Mouse (Mus musculus): ENCODE data around the gene Slc17a4. TPM values are rescaled to one million over a fixed set of nuclear protein-coding genes. Genes with fewer than 3 reads are reported as not detected.

Slc17a4 gene
- total RNA-seq, 1 experiment from 2014 or later: not detected

DNA sequence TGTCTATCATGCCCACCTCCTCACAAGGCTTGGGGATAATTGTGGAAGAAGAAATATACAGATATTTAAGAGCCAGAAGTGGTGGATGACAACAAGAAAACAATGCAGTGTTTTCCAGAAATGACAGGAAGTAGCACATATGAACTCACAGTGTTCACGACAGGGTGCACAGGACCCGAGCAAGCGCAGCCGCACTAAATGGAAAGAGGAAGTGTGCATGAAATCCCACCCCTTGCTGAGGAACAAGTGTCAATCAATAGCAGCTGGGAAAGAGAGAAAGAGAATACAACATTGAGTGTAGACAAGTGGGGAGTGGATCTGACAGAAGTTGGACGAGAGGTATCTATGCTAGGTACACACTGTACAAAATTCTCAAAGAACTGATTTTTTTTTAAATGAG lies 3.5 kb downstream of the Slc17a4 start:
- peak; percentile 42 to 61; a peak in 2 of 4 replicates for ATAC-seq (replicated peaks in 1 of 2; ENCODE audit: insufficient read depth in 1 of 2, low FRiP score in 2 of 2, low TSS enrichment in 1 of 2, low read depth in 1 of 2, poor library complexity in 2 of 2, severe bottlenecking in 2 of 2)

DNA sequence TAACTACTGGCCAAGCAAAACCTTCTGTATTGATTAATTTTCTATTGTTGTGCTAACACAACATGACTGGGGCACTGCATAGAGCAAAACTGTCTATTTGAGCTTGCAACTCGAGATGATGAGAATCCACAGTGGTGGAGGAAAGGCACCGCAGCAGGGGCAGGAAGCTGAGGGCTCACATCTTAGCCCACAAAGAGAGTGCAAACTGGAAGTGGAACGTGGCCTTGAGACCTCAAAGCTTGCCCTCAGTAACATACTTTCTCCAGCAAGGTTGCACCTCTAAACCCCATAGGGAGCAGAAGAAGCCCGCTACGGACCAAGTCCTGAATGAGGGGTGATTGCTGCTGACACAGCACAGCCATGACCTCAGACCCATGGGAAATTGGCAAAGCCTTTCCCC lies 4.7 kb downstream of the Slc17a4 start:
- ATAC-seq (replicated peaks in 1 of 2; ENCODE audit: insufficient read depth in 1 of 2, low FRiP score in 2 of 2, low TSS enrichment in 1 of 2, low read depth in 1 of 2, poor library complexity in 2 of 2, severe bottlenecking in 2 of 2): peak; percentile 27 to 28; a peak in 2 of 4 replicates

DNA sequence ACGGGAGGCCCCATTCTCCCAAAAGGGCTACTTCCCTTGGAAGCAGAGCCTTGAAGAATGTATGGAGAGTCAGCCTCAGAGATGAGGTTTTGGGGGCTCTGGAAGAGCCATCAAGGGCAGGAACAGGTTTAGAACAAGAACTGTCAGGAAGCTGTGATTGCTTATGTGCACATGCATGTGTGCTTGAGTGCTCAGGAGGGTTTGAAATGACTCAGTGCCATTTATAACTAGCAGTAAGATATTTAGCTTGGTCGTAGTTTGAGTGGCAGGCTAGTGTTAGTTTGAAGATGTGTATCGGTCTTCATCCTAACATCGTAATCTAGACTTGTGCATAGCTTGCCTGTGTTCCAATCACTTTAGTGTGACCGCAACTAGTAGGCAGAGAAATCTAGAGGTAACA lies 7.9 kb downstream of the Slc17a4 start:
- ATAC-seq (replicated peaks in 1 of 2; ENCODE audit: insufficient read depth in 1 of 2, low FRiP score in 2 of 2, low TSS enrichment in 1 of 2, low read depth in 1 of 2, poor library complexity in 2 of 2, severe bottlenecking in 2 of 2): no peak

DNA sequence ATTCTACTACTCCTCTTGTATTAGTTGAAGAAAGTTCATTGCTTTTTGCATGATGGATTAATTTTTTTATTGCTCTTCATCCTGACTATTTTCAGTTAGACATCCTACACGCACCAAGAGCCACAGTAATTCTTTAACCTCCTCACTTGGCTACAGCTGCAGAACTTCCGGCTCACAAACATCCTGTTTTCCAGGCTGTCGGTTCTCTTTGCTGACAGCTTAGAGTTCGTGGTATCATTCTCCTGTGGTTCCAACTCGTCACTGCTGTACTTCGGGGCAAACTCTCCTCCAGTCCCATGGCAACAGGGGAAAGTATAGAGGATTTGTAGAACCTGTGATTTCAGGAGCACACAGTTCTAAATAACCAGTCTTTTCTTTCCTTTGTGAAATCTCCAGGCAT lies 16.6 kb downstream of the Slc17a4 start:
- ATAC-seq (replicated peaks in 1 of 2; ENCODE audit: insufficient read depth in 1 of 2, low FRiP score in 2 of 2, low TSS enrichment in 1 of 2, low read depth in 1 of 2, poor library complexity in 2 of 2, severe bottlenecking in 2 of 2): peak; percentile 78 to 80

DNA sequence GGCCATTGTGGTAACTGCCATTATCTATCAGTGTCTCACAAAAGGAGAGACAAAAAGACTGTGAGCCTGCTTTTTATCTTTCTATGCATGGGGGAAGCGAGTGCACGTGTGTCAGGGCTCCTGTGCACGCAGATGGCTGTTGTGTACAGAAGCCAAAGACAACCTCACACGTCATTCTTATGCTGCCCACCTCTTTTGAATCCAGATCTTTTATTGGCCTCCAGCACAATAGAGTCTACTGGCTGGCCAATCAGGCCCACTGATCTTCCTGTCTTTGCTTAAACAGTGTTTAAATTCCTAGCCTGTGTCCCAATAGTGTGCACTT lies 21.6 kb downstream of the Slc17a4 start:
- no peak for ATAC-seq (replicated peaks in 1 of 2; ENCODE audit: insufficient read depth in 1 of 2, low FRiP score in 2 of 2, low TSS enrichment in 1 of 2, low read depth in 1 of 2, poor library complexity in 2 of 2, severe bottlenecking in 2 of 2)

DNA sequence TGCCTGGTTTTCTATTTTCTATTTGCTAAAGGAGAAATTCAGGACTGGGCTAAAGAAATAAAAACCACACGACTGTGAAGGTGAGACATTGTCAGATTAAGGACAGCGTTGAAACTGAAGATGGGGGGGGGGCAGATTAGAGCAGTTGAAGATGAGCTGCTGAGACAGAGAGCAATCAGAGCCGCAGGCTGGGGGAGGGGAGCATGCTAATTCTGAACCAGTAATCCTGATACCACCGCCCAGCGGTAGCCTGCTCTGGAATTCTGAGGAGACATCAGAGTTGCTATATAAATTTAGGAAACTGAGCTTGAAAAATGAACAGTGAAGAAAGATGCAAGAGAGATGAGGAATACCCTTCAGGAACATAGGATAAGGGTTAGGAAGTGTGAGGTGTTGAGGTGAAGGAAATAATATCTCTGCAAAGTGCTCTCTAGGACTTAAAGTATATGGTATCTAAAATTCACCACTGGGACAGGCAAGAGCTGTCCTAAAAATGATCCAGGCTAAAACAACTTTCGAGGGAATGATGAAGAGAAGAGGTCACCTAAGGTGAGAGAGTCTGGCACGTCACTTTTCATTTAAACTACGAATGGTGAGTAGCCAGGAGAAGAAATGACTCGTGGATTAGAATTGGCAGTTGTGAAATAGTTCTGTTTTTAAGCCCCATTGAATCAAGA lies 22.1 kb downstream of the Slc17a4 start:
- ATAC-seq (replicated peaks in 1 of 2; ENCODE audit: insufficient read depth in 1 of 2, low FRiP score in 2 of 2, low TSS enrichment in 1 of 2, low read depth in 1 of 2, poor library complexity in 2 of 2, severe bottlenecking in 2 of 2): no peak

DNA sequence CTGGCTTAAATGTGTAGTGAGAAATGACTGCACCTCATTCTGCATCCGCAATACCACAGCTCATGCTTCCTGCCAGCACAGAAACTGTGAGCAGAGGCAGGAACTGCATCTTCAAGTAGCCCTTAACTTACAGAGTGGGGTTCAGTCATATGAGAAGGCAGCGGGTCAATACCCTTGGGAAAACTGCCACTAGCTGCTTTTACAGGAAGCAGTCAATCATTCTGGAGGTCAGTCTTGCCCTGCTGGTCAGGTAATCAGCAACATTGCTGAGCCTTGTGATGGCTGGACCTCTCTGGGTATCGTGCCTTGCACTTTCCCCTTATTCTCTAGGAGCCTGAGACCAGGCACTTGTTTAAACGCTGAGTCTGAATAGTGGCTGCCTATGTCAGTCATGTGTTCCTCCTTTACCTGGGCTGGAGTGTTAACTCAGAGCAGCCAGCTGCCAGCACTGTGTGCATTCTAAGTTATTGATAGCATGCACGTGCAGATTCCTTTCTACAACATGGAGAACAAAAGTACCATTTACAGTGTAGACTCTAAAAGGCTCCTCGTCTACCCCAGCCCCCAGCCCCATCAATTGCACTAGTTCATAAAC lies 25.7 kb downstream of the Slc17a4 start:
- no peak for ATAC-seq (replicated peaks in 1 of 2; ENCODE audit: insufficient read depth in 1 of 2, low FRiP score in 2 of 2, low TSS enrichment in 1 of 2, low read depth in 1 of 2, poor library complexity in 2 of 2, severe bottlenecking in 2 of 2)

DNA sequence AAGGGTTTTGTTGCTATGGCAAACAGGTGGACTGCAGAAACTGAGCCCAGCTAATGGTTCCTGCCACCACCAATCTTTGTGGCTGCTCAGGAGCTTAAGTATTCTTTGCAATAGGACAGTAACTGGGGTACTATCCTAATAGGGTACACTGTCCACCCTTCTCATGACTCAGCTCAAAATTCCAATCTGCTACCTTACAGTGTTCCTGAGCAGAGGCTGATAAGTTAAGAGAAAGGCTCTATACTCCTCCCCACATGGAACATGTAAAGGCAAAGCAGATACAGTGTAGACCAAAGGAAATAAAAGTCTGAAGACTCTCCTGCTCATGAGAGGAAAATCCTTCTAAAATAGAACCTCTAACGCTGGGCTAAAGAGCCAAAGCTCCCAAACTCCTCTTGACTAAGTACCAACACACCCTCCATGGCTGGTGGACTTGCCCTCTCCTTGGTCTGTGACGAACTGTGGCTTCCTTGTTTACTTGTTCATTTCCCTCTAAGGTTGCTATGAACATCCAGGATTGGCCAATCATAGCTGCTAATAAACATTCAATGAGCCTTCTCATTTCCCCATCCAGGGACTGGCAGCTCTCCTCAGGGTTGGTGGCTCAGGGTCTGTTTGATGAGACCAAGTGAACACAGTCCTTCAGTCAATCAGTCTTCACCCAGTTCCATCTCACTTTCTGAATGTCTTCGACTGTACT lies 27.6 kb downstream of the Slc17a4 start:
- no peak for ATAC-seq (replicated peaks in 1 of 2; ENCODE audit: insufficient read depth in 1 of 2, low FRiP score in 2 of 2, low TSS enrichment in 1 of 2, low read depth in 1 of 2, poor library complexity in 2 of 2, severe bottlenecking in 2 of 2)

DNA sequence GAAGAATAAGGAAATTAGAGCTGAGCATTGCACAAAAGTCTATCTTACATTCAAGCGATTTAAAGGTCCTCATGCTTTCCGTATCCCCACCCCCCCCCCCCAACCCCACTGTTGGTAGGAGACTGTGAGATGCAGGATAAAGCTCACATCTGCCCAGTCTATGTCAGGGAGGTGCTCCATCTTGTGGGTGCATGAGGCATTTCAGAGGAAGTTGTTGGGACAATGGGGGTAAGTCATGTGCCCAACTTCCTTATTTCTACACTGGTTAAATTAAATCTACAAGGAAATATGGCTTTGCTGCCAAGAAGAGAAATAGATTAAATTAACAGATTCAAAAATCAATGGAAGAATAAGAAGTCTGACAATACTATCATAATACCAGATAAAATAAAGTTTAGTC lies 29.3 kb downstream of the Slc17a4 start:
- peak; percentile 85 to 95 for ATAC-seq (replicated peaks in 1 of 2; ENCODE audit: insufficient read depth in 1 of 2, low FRiP score in 2 of 2, low TSS enrichment in 1 of 2, low read depth in 1 of 2, poor library complexity in 2 of 2, severe bottlenecking in 2 of 2)

DNA sequence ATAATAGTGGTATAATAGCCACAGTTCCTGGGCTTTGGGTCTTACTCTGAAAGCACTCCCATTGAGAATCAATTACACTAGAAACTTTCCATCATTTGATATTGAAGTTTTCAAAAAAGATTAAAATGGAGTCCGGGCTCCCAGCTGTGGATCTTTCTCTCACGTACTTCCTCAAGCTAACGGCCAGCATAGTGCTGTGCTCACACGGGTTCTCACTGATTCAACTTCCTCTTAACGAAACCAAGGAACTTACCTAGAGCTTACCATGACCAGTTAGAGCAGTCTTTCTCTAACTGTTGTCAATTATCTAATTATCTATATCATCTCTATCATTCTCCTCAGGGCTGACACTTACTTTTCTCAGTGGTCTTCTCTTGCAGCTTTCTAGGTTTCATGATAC lies 35.2 kb downstream of the Slc17a4 start:
- ATAC-seq (replicated peaks in 1 of 2; ENCODE audit: insufficient read depth in 1 of 2, low FRiP score in 2 of 2, low TSS enrichment in 1 of 2, low read depth in 1 of 2, poor library complexity in 2 of 2, severe bottlenecking in 2 of 2): peak; percentile 58 to 65; a peak in 3 of 4 replicates

DNA sequence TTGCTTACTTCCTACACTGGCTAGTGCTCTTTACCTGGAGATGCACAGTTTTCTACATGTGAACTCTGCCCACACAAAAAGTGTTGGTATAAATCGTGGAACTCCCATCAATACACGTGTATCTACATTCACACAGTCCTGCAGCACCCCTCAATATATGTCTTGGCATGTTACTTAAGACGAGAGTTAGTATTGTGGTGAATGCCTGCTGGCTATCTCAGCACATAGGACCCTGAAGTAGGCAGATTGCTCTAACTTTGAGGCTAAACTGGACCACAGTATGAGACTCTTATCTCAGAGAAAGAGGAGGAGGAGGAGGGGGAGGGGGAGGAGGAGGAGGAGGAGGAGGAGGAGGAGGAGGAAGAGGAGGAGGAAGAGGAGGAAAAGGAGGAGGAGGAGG lies 35.7 kb downstream of the Slc17a4 start:
- no peak for ATAC-seq (replicated peaks in 1 of 2; ENCODE audit: insufficient read depth in 1 of 2, low FRiP score in 2 of 2, low TSS enrichment in 1 of 2, low read depth in 1 of 2, poor library complexity in 2 of 2, severe bottlenecking in 2 of 2)

DNA sequence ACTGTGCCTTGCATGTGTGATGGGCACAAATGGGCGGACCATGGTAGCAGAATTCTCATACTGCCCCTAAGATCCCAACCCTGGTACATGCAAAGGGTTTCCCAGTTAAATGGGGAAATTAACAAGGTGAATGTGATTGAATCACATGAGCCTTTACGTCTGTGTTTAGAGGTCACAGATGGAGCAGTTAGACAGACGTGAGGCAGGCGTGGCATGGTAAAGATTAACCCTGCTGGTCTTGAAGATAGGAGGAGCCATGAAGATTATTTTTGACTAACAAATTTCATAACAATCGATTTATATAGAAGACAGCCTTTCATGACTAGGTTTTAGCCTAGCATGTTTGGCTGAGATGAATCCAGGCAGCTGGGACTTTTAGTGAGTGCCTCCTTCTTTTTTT lies 41.7 kb downstream of the Slc17a4 start:
- no peak for ATAC-seq (replicated peaks in 1 of 2; ENCODE audit: insufficient read depth in 1 of 2, low FRiP score in 2 of 2, low TSS enrichment in 1 of 2, low read depth in 1 of 2, poor library complexity in 2 of 2, severe bottlenecking in 2 of 2)

DNA sequence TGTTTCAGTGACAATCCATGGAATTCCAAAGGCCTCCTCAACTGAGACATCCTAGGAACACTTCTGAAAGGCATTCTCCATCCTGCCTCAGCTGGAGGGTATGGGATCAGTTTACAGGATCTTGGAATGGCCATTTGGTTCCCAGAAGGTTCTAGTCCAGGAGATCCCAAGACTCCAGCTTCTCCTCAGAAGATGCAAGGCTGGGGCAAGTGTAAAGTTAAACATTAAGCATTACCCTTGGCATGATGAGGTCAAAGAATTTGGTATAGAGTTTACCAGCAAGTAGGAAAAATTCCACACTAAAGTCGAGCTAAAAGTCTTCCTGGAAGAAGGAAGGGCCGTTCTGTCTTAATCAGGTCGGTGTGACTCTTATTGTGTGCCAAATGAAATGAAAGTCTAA lies 44.8 kb downstream of the Slc17a4 start:
- no peak for ATAC-seq (replicated peaks in 1 of 2; ENCODE audit: insufficient read depth in 1 of 2, low FRiP score in 2 of 2, low TSS enrichment in 1 of 2, low read depth in 1 of 2, poor library complexity in 2 of 2, severe bottlenecking in 2 of 2)

DNA sequence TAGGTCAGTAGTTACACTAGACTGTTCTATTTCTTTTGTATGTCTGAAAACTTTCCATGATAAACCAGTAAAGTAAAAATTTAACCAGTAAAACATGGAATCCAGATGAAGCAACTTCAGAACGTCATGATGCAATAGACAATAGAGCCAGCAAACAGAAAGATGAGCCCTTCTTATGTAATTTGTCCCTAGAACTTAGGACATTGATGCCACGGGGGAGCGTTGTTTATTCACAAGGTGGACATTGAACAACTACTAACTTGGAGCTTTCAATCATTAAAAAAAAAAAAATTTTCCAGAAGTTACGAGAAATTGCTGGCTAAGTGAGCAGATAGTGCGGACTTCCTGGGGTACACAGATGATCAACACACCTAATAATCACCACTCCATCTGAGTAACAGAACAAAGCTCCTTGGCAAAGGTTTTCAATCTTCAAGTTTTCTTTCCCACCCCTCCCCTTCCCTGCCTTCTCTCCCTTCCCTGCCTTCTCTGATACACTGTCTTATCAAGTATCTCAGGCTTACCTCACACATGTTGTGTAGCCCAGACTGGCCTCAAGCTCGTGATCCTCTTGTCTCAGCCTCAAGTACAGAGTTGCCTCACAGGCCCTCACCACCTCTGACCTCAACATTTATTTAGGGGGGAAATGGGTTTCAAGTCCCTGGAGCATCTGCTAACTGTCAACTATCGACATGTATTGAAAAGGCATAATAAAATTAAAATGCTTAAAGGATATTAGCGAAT lies 45.8 kb downstream of the Slc17a4 start:
- ATAC-seq (replicated peaks in 1 of 2; ENCODE audit: insufficient read depth in 1 of 2, low FRiP score in 2 of 2, low TSS enrichment in 1 of 2, low read depth in 1 of 2, poor library complexity in 2 of 2, severe bottlenecking in 2 of 2): no peak

DNA sequence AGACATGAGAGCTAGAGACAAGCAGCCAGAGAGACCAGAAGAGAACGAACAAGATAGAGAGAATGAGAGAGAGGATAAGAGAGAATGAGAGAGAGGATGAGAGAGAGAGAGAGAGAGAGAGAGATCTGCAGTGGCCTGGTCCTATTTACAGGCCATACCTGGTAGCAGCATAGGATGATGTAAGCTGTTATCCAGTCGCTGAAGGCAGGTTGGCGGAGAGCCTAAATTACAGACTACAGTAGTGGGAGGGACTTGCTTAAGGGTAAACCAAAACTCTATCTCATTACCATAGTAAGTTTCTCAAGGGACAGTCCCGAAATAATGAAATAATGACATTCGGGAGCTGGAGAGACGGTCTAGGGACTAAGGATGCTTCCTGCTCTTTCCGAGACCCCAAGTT lies 47.4 kb downstream of the Slc17a4 start, which contains the start of gene Slc17a1:
Gene Slc17a1, plus strand, starts transcription at position 346 of the 400 bp plus-strand sequence.
- no peak for ATAC-seq (replicated peaks in 1 of 2; ENCODE audit: insufficient read depth in 1 of 2, low FRiP score in 2 of 2, low TSS enrichment in 1 of 2, low read depth in 1 of 2, poor library complexity in 2 of 2, severe bottlenecking in 2 of 2)

DNA sequence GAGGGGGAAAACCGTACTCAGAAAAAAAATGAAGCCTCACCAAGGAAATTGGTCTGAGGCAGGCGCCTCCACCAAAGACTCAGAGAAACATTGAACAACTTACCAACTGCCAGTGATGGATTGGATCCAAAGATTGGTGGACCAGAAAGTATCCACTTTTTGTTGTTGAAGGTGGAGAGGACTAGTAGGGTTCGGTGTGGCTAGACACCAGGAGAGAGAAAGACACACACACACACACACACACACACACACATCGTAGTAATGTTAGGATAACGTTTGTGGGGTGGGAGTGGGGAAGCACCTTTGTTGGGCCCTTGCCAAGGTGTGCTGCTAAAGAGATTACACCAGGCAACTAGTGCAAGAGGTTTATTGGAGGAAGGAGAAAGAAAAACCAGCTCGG lies 47.8 kb downstream of the Slc17a4 start:
- no peak for ATAC-seq (replicated peaks in 1 of 2; ENCODE audit: insufficient read depth in 1 of 2, low FRiP score in 2 of 2, low TSS enrichment in 1 of 2, low read depth in 1 of 2, poor library complexity in 2 of 2, severe bottlenecking in 2 of 2)

DNA sequence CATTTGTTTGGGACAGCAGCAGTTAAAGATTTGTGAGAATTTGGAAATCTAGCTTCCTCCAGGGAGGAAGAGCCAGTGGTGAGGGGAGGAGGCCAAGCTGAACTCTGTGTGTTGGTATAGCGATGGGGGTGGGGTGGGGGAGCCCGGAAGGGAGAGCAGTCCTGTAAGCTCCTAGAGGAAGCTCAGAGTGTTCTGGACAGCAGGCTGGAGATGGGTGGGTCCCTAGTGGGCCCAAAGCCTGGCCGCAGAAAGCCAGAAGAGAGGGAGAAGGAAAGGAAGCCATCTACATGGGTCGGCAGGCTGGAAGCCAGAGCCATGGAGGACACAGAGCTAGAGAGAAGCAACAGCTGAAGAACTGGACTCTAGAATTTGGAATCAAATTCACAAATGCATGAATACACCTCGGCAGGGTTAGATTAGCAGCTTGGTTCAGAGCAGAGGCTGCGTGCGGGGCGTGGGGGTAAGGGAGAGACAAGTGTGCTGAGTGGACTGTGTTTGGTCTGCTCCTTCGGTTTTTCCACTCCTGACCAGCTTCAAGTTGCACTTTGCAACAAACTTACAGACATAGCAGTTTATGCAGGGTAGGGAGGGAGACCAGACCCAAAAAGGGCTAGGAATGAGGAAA lies 48.6 kb downstream of the Slc17a4 start:
- ATAC-seq (replicated peaks in 1 of 2; ENCODE audit: insufficient read depth in 1 of 2, low FRiP score in 2 of 2, low TSS enrichment in 1 of 2, low read depth in 1 of 2, poor library complexity in 2 of 2, severe bottlenecking in 2 of 2): no peak

DNA sequence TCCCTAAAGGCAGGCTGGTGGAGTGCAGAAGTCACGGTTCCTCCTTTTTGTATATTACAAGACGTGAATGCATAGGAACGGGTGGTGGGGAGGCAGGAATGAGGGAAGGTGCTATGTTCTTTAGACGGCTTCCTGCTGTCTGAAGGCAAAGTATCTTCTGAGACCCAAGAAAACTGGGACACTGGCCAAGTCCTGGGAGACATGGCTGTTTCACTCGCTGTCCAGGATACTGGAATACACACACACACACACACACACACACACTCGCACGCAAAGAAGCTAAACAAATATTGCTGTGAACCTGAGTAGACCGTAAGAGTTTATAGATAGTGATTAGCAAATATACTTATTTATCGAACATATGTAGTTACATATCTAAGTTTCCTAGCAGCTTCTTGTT lies 50.1 kb downstream of the Slc17a4 start:
- ATAC-seq (replicated peaks in 1 of 2; ENCODE audit: insufficient read depth in 1 of 2, low FRiP score in 2 of 2, low TSS enrichment in 1 of 2, low read depth in 1 of 2, poor library complexity in 2 of 2, severe bottlenecking in 2 of 2): no peak

Measured in hematopoietic stem cell, adult 5-6 weeks (primary cell).